Mouse (Mus musculus) kidney, embryonic 14.5 days (tissue): ENCODE results near the gene Rpl21. TPM values are rescaled to one million over a fixed set of nuclear protein-coding genes. Genes with fewer than 3 reads are reported as not detected.
"Not testable (repeated sequence)": the region's sequence is repeated elsewhere in the genome, so short reads cannot be mapped to it uniquely, and the experiment has no call there.

Source experiments
- ATAC-seq: fragments of 200-750 bp; cut with Nextera tagmentation; 2 replicates; pipeline ENCODE4 v1.8.0; 2017; ENCODE audit warnings: moderate number of reproducible peaks, mild to moderate bottlenecking, moderate TSS enrichment, moderate library complexity; ENCODE audit not compliant: low FRiP score, low TSS enrichment
- H3K27ac ChIP-seq: fragments of 300-500 bp; sonication (generic); 2 replicates; pipeline ENCODE4 v1.5.1; 2014; ENCODE audit warnings: low read depth, mild to moderate bottlenecking, low read length, moderate library complexity, mixed read lengths
- H3K27me3 ChIP-seq: fragments of 300-500 bp; sonication (generic); 2 replicates; pipeline ENCODE4 v1.6.1; 2014; ENCODE audit warnings: mild to moderate bottlenecking, low read length; ENCODE audit not compliant: control insufficient read depth, insufficient read depth
- H3K36me3 ChIP-seq: fragments of 300-500 bp; sonication (generic); 2 replicates; pipeline ENCODE4 v1.6.1; 2014; ENCODE audit warnings: low read length, mixed read lengths; ENCODE audit not compliant: control insufficient read depth, insufficient read depth
- H3K4me1 ChIP-seq: fragments of 300-500 bp; sonication (generic); 2 replicates; pipeline ENCODE4 v1.6.1; 2014; ENCODE audit warnings: low read length, mixed read lengths; ENCODE audit not compliant: control insufficient read depth, insufficient read depth
- H3K4me2 ChIP-seq: fragments of 300-500 bp; sonication (generic); replicated peaks from 2 replicates; pipeline ENCODE4 v1.6.1; 2014; ENCODE audit warnings: low read depth, mild to moderate bottlenecking, low read length
- H3K4me3 ChIP-seq: fragments of 300-500 bp; sonication (generic); 2 replicates; pipeline ENCODE4 v1.5.1; 2014; ENCODE audit warnings: mild to moderate bottlenecking, low read length
- H3K9ac ChIP-seq: fragments of 300-500 bp; sonication (generic); 2 replicates; pipeline ENCODE4 v1.6.1; 2014; ENCODE audit warnings: low read depth, mild to moderate bottlenecking, low read length, moderate library complexity
- H3K9me3 ChIP-seq: fragments of 300-500 bp; sonication (generic); 2 replicates; pipeline ENCODE4 v1.6.1; 2016; ENCODE audit warnings: low read length; ENCODE audit not compliant: control insufficient read depth
- WGBS: fragments of 180-500 bp; shearing (Covaris S2); extraction: QIAGEN DNeasy Blood & Tissue Kit; methylation state at CpG from one replicate; pipeline ENCODE4 v1.1.7; 2014; 5-methylcytosine and 5-hydroxymethylcytosine counted together
- polyA plus RNA-seq: library from polyadenylated mRNA; unstranded; fragments of >200 nt; fragmentation: Nextera tagmentation; extraction: Ambion mirVana; gene quantifications from 2 replicates; pipeline ENCODE4 v1.2.1, GENCODE M21; 2014

The Rpl21 gene
- polyA plus RNA-seq, 1 experiment from 2014 or later, result 689 TPM

DNA sequence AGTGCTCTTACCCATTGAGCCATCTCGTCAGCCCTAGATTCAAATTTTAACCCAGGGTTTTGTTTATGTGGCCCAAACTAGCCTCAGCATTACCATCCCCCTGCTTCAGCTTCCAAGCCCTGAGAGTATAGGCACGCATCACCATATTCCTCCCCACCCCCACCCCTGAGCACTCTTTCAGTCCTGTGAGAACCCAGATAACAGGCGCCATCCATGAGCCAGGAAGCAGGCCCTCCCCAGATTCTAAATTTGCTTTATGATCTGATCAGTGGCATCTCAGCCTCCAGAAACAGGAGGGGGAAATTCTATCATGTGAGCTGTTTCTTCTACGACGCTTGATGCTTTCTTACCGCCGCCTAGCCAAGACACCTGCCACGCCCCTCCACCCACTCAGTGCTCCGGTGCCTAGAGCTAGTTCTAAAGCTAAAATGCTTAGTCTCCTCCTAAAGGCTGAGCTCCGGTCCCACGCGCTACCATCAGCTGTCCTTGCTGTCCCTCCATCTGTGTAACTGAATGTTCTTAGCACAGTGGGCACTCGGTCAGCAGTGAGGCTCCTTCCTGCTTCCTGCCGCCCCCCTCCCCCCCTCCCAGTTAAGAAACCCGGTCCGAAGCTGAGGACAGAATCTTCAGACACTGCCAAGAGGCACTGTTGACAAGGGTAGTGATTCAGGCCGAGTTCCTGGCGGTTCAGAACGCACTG lies 34.7 kb downstream of the Rpl21 start:
- peaks cover 11% of the 10 kb centered on the region; the same call in 1 of the 2 replicates for H3K4me1 ChIP-seq
- H3K27ac ChIP-seq, result no peak overlapping the region
- peak overlapping the region; percentile 40; the same call in 1 of the 2 replicates for H3K9ac ChIP-seq
- 0 out of 2 replicates have a peak overlapping the region, but pooled peaks have one; percentile 4 for H3K4me3 ChIP-seq
- H3K27me3 ChIP-seq, result no peaks in the 10 kb centered on the region
- no peaks in the 10 kb centered on the region for H3K36me3 ChIP-seq
- no peaks in the 10 kb centered on the region for H3K9me3 ChIP-seq
- peak; percentile 53 for ATAC-seq
- 4% methylated on average over 19 of the region's 19 CpGs for WGBS
- peak overlapping the region; percentile 35 for H3K4me2 ChIP-seq

DNA sequence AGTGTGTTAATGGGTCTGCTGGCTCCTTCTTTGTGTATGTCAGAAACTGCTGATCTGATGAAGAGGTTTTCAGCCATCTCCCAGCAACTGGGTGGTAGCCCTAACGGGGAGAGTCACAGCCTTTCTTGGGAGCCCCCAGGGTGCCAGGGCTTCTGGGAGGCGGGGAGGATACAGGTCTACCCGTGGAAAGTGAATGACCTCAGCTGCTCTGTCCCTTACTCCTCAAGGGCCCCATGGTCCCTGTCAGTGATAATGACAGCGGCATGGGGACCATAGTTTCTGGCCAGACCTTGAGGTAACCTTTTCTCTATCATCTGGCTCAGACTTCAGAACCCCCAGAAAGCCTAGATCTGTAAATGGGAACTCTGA lies 35.2 kb downstream of the Rpl21 start:
- Histone ChIP-seq H3K4me2 (peak overlapping the region; percentile 35), H3K27ac (no peak overlapping the region), H3K27me3 (no peaks in the 10 kb centered on the region), H3K9ac (0 out of 2 replicates have a peak overlapping the region, but pooled peaks have one; percentile 40), H3K36me3 (no peaks in the 10 kb centered on the region), H3K4me3 (no peak overlapping the region), H3K4me1 (peaks cover 11% of the 10 kb centered on the region; the same call in 1 of the 2 replicates), H3K9me3 (no peaks in the 10 kb centered on the region)
- WGBS, result 20% methylated on average over 4 of the region's 4 CpGs
- no peak for ATAC-seq

DNA sequence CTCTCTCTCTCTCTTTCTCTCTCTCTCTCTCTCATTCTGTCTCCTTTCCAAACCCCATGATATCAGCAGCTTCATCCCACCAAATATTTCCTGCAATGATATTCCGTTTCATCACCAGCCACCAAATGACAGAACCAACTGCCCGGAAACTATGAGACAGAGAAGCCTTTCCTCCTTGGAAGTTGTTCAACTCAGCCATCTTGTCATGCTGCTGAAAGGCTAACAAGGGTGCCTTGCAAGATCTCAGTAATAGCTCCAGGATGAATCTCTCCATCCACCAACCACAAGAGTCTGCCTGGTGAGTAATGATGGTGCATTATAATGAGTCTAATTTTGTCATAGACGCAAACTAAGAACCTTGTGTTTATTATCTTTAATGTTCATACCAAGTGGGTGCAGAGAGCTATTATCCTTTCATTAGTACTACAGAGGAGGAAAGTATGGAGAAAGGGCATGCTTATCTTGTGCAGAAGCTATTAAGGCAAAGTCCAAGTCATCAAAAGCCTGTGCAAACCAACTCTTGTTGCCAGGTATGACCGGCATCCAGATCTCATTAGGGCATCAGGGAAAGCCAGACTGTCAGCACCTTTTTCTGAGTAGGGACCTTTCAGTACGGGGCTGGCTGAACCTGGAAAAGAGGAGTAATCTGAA lies 40.4 kb downstream of the Rpl21 start:
- no peak overlapping the region for H3K4me2 ChIP-seq
- H3K9ac ChIP-seq, result no peak overlapping the region
- no peak overlapping the region for H3K4me3 ChIP-seq
- H3K4me1 ChIP-seq, result 0 out of 2 replicates have a peak, but pooled peaks cover under 1% of the 10 kb centered on the region
- H3K27ac ChIP-seq, result no peak overlapping the region
- no peak for ATAC-seq
- no peaks in the 10 kb centered on the region for H3K27me3 ChIP-seq
- 93% methylated on average over 5 of the region's 5 CpGs for WGBS
- H3K9me3 ChIP-seq, result 0 out of 2 replicates have a peak, but pooled peaks cover 2% of the 10 kb centered on the region
- no peaks in the 10 kb centered on the region for H3K36me3 ChIP-seq

DNA sequence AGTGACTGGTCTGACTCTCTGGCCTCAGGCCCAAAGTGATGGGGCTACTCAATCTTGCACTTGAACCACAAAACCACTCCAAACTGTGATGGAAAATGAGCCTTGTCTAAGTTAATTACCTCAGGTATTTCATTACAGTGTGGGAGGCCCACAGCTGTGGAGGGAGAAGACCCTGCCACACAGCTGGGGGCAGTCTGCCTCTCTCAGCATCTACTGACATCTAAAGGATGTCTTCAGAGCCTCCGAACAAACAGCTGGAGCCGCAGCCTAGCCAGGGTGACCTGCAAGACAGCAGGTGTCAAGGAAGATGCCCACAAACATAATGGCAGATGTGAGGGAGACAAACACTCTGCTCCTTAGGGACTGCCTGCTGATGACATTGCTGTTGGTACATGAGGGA lies 43.3 kb downstream of the Rpl21 start:
- Histone ChIP-seq H3K27me3 (no peaks in the 10 kb centered on the region), H3K9ac (no peak overlapping the region), H3K9me3 (0 out of 2 replicates have a peak, but pooled peaks cover 2% of the 10 kb centered on the region), H3K36me3 (no peaks in the 10 kb centered on the region), H3K4me2 (no peak overlapping the region), H3K4me3 (no peak overlapping the region), H3K27ac (no peak overlapping the region), H3K4me1 (no peaks in the 10 kb centered on the region)
- ATAC-seq, result peak; percentile 75
- 32% methylated on average over 2 of the region's 2 CpGs for WGBS

DNA sequence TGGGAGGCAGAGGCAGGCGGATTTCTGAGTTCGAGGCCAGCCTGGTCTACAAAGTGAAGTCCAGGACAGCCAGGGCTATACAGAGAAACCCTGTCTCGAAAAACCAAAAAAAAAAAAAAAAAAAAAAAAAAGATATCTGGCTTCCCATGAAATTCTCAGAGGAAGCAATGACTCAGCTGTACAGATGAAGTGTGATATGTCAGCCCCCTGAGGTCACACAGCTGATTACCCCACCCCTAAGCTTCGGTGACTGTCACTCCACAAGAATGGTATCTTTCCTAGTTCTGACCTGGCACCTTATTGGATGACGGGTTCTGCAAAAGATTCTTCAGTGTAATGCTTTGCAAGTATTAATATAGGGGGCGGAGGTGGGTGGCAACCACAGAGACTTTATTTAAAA lies 45.2 kb downstream of the Rpl21 start:
- not testable (repeated sequence) for H3K9me3 ChIP-seq, H3K36me3 ChIP-seq, H3K4me3 ChIP-seq, ATAC-seq, H3K4me2 ChIP-seq, H3K27me3 ChIP-seq, H3K27ac ChIP-seq, H3K4me1 ChIP-seq, H3K9ac ChIP-seq
- 88% methylated on average over 5 of the region's 6 CpGs for WGBS

DNA sequence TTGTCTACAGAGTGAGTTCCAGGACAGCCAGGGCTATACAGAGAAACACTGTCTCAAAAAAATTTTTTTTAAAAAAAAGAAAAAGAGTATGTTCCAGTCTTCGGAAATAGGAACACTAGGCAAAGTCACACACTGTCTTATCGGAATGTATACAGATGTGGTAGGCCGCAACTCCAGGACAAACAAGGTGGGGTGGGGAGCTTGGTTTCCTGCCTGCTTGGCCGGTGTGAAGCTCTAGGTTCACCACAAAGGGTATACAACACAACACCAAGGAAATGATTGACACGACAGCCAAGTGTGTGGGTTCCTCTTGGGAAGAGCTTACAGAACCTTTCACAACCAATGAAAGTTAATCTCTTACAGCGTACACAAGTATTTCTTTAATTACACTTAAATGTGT lies 49.6 kb downstream of the Rpl21 start:
- Histone ChIP-seq H3K27me3 (no peaks in the 10 kb centered on the region), H3K9me3 (no peaks in the 10 kb centered on the region), H3K36me3 (no peaks in the 10 kb centered on the region), H3K4me1 (no peaks in the 10 kb centered on the region), H3K4me3 (no peak overlapping the region), H3K9ac (no peak overlapping the region), H3K4me2 (no peak overlapping the region), H3K27ac (no peak overlapping the region)
- ATAC-seq, result no peak
- 86% methylated on average over 6 of the region's 6 CpGs for WGBS

DNA sequence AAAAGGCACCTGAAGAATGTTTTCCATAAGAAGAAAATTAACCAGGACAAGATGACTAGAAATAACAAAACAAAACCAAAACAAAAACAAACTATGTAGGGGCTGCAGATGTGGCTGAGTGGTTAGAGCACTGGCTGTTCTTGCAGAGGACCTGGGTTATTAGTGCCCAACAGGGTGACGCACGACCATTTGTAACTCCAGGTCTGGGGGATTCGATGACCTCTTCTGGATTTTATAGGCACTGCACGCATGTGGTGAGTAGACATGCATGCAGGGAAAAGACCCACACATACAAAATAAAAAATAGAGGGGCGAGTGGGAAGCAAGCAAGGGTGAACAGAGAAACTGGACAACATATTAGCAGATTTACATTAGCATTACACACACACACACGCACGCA lies 50.4 kb downstream of the Rpl21 start:
- Histone ChIP-seq H3K4me2 (no peak overlapping the region), H3K27me3 (no peaks in the 10 kb centered on the region), H3K27ac (no peak overlapping the region), H3K4me1 (no peaks in the 10 kb centered on the region), H3K4me3 (no peak overlapping the region), H3K36me3 (no peaks in the 10 kb centered on the region), H3K9ac (no peak overlapping the region), H3K9me3 (no peaks in the 10 kb centered on the region)
- no peak for ATAC-seq
- 74% methylated on average over 7 of the region's 7 CpGs for WGBS

DNA sequence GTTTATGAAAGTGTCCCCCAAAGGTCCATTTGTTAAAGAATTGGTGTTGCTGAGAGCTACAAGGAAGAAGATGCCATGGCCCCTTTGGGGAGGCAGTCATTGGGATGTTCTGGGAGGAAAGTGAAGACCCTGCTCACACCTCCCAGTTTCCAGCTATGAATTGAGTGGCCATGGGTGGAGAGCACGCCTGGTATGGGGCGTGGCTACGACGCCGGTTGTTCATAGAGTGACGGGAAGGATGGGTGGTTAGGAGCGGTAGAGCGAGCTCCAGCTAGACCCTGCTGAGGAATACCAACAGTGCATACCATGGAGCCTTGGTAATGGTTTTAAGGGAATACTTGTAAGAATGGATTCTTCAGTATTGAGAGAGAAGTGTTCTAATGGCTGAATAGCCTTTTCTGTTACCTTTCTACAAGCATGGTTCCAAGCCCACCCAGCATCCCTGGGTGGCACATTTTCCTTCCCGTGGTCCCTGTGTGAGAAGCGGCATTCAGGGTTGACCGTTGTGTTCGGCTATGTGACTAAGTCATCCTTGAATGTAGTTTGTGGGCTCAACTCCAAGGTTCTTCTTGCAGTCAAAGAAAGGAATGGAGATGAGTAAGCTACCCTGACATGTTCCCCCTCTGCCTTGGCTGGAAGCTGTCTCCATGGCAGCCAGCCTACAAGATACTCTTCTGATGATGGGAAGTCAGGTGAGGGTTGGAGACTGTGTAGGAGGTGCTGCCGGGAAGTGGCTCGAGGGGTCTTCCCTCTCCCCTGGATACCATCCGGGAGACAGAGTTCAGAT lies 51.0 kb downstream of the Rpl21 start:
- no peaks in the 10 kb centered on the region for H3K36me3 ChIP-seq
- no peak overlapping the region for H3K4me3 ChIP-seq
- no peak overlapping the region for H3K4me2 ChIP-seq
- ATAC-seq, result no peak
- 86% methylated on average over 15 of the region's 15 CpGs for WGBS
- no peak overlapping the region for H3K9ac ChIP-seq
- no peaks in the 10 kb centered on the region for H3K27me3 ChIP-seq
- no peak overlapping the region for H3K27ac ChIP-seq
- no peaks in the 10 kb centered on the region for H3K9me3 ChIP-seq
- H3K4me1 ChIP-seq, result no peaks in the 10 kb centered on the region
